Mouse (Mus musculus) C2C12 (cell line): ENCODE results near the gene Slc46a3.

Source experiments
- CEBPB ChIP-seq: IDR thresholded peaks from one replicate; pipeline ENCODE4 v1.6.1; 2011; ENCODE audit warnings: low read depth, mild to moderate bottlenecking, control low read depth, moderate library complexity
- CTCF ChIP-seq: IDR thresholded peaks from one replicate; pipeline ENCODE4 v1.5.1; 2011; ENCODE audit not compliant: control insufficient read depth, insufficient read depth, insufficient read length
- FOSL1 ChIP-seq: IDR thresholded peaks from one replicate; pipeline ENCODE4 v1.8.0; 2011; ENCODE audit warnings: mild to moderate bottlenecking, low read length; ENCODE audit not compliant: poor library complexity, insufficient read depth, severe bottlenecking
- MAX ChIP-seq: IDR thresholded peaks from one replicate; pipeline ENCODE4 v1.6.1; 2011; ENCODE audit warnings: mild to moderate bottlenecking, control low read depth
- MYOD1 ChIP-seq: IDR thresholded peaks from one replicate; pipeline ENCODE4 v1.6.1; 2011; ENCODE audit warnings: low read depth; ENCODE audit not compliant: control insufficient read depth, insufficient read length
- MYOG ChIP-seq: IDR thresholded peaks from one replicate; pipeline ENCODE4 v1.6.1; 2011; ENCODE audit not compliant: control insufficient read depth, insufficient read length; ENCODE audit errors: extremely low read depth
- USF1 ChIP-seq: IDR thresholded peaks from one replicate; pipeline ENCODE4 v1.6.1; 2011; ENCODE audit warnings: low read depth, mild to moderate bottlenecking, control low read depth, moderate library complexity

DNA sequence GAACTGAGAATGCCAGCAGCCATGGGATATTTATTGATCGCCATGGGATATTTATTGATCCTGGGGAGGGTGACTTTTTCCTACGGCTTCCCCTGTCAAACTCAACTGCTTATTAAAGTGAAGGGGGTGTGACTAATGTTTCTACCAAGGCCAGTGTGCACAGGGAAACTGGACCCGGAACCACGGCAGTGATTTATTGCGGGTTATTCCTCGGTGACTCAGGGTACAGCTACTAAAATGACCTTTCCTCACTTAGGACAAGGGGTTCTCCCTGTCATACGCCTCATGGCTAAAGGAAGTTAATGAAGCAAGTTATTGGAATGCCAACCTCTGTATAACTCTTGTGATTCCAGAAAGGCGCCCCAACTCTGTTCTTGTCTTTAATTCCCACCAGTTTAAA, 13.2 kb upstream of the Slc46a3 start:
- TF ChIP-seq CTCF (no peak), MYOD1 (no peak), USF1 (no peak), MYOG (no peak), MAX (no peak), FOSL1 (no peak), CEBPB (no peak)
